Mouse (Mus musculus): Measurements from ENCODE around the gene Mfsd2a. TPM values are rescaled to one million over a fixed set of nuclear protein-coding genes. Genes with fewer than 3 reads are reported as not detected.
A peak's percentile ranks its signal among the peaks of the same experiment; 100 is the strongest.

Mfsd2a gene
- polyA plus RNA-seq, 1 experiment from 2014 or later, result 4.0 TPM

DNA sequence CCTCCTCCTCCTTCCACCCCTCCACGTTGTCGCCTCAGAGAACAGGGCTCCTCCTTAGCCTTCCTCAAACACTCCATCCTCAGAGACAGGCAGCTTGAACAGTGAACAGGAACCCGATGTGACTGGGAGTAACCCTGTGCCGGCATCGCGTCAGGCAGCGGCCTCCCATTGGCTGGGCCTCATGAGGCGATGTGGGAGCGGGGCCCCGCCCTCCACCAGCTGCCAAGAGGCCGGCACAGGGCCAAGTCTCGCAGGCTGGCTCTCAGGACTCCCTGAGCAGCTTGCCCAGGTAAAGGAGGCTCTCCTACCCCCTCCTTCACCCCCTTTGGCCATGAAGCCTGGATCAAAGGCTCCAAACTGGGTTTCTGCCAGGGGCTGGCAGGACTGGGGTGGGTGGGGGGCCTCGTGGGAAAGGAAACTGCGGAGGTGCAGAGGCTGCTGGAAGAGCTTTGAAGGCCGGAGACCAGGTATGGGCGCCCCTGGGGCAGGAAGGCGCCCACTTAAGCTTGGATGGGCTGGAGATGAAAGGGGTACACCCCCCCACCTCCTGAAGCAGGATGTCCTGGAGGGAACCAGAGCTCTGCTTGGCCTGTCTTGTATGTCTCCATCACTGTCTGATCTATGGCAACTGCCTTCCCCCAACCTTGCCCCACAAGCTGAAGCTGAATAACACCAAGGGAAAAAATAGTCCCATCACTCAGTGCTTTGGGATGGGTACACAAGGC, 5.4 kb downstream of the Mfsd2a start:
- Histone ChIP-seq H3K27ac (peak overlapping the region; percentile 82), H3K27me3 (peaks cover 19% of the 10 kb centered on the region), H3K9ac (peak overlapping the region; percentile 23; the same call in 1 of the 2 replicates), H3K36me3 (peaks cover 9% of the 10 kb centered on the region; the same call in 1 of the 2 replicates), H3K4me3 (replicated peaks) (peak overlapping the region; percentile 27), H3K4me2 (peak overlapping the region; percentile 56), H3K9me3 (replicated peaks) (no peaks in the 10 kb centered on the region), H3K4me1 (peaks cover 44% of the 10 kb centered on the region)
- WGBS, result 11% methylated on average over 17 of the region's 17 CpGs
- peak; percentile 93 for ATAC-seq (replicated peaks; ENCODE audit: low FRiP score)

DNA sequence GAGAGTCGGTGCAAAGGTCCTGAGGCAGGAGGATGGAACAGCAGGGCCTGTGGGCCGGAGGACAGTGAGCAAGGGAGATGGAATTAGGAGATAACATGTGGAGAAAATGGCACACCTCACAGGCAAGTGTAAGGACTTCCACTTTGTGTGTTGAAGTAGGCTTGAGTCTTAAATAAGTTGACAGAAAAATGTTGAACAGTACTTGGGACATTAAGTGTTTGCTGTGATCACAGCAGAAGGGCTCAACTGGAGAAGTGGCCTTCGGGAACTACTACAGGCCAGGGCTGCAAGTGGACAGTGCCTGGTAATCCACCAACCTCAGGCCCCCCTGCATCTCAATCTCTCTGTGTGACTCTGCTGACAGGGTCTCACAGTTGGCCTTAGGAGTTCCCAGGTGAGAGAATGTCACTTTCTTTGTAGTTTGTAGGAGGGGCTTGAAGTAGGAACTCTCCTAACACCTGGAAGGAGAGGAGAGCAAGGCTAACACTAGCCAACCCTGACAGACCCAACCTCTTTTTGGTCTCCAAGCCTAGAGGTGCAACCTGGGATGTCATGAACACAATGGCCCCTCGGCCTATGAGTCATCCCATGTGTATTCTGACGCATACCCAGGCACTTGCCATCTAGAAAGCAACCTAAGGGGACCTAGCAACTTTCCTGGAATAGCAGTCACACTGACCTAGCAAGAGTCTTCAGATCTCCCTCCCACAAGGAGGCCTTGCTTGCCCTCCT, 6.1 kb downstream of the Mfsd2a start:
- peak overlapping the region; percentile 82 for H3K27ac ChIP-seq
- H3K9ac ChIP-seq, result 0 out of 2 replicates have a peak overlapping the region, but pooled peaks have one; percentile 23
- 65% methylated on average over 5 of the region's 5 CpGs for WGBS
- peaks cover 12% of the 10 kb centered on the region; the same call in 1 of the 2 replicates for H3K36me3 ChIP-seq
- H3K4me1 ChIP-seq, result peaks cover 37% of the 10 kb centered on the region
- H3K9me3 ChIP-seq (replicated peaks), result no peaks in the 10 kb centered on the region
- H3K4me3 ChIP-seq (replicated peaks), result peak overlapping the region; percentile 27; the same call in 1 of the 2 replicates
- H3K27me3 ChIP-seq, result peaks cover 17% of the 10 kb centered on the region
- peak overlapping the region; percentile 56 for H3K4me2 ChIP-seq
- no peak; the same call in 1 of the 2 replicates for ATAC-seq (replicated peaks; ENCODE audit: low FRiP score)

DNA sequence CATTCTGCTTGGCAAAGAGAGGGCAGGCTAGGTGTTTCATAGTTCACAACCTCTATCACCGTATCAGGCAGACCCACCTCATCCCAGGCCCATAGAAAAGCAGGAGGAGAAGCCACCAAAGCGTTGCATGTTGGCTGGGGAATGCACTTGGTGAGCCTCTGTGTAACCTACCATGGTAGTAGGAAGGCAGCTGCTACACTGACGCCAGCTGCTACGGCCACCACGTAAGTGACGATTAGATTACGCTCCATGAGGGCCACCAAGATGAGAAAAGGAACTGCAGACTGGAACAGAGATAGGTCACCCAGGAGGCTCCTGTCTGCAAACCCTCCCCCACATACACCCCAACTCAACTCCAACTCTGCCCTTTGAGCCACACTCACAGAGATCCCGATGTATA, 11.9 kb downstream of the Mfsd2a start:
- WGBS, result 92% methylated on average over 8 of the region's 8 CpGs
- ATAC-seq (replicated peaks; ENCODE audit: low FRiP score), result no peak
- H3K36me3 ChIP-seq, result peaks cover 16% of the 10 kb centered on the region; the same call in 1 of the 2 replicates
- H3K27me3 ChIP-seq, result no peaks in the 10 kb centered on the region
- H3K4me3 ChIP-seq (replicated peaks), result no peak overlapping the region
- 0 out of 2 replicates have a peak, but pooled peaks cover 3% of the 10 kb centered on the region for H3K4me1 ChIP-seq
- H3K4me2 ChIP-seq, result no peak overlapping the region
- no peak overlapping the region for H3K27ac ChIP-seq
- H3K9ac ChIP-seq, result no peak overlapping the region
- H3K9me3 ChIP-seq (replicated peaks), result no peaks in the 10 kb centered on the region

GRCm38 (mm10) chr4:122947223-122947622, 13.8 kb downstream of the Mfsd2a start:
- no peak for ATAC-seq (replicated peaks; ENCODE audit: low FRiP score)
- WGBS, result 92% methylated on average over 3 of the region's 3 CpGs
- H3K27me3 ChIP-seq, result no peaks in the 10 kb centered on the region

DNA sequence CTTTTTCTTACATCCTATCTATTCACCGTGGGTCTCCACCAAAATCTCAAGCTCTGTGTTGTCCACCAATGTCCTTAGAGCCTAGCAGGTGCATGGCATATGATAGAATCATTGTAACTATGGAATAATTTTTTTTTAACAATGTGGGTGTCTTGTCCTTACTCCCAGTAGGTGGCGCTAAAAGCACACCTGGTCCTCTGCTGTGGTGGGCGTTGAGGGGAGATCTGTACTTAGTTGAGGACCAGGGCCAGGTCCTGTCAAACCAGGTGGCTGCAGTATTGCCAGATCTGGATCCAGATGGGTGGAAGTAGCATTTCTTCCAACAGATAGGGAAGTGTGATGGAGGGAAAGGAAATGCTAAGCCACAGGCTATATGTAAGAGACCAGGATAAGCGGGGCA, 16.6 kb downstream of the Mfsd2a start:
- Histone ChIP-seq H3K9me3 (replicated peaks) (no peaks in the 10 kb centered on the region), H3K27ac (no peak overlapping the region), H3K4me1 (no peaks in the 10 kb centered on the region), H3K4me2 (no peak overlapping the region), H3K36me3 (peaks cover 4% of the 10 kb centered on the region; the same call in 1 of the 2 replicates), H3K27me3 (no peaks in the 10 kb centered on the region), H3K9ac (no peak overlapping the region), H3K4me3 (replicated peaks) (no peak overlapping the region)
- WGBS, result 28% methylated on average over 4 of the region's 4 CpGs
- peak; percentile 36; the same call in 1 of the 2 replicates for ATAC-seq (replicated peaks; ENCODE audit: low FRiP score)

More at GRCm38 (mm10) chr4:122947223-122947622, 13.8 kb downstream of the Mfsd2a start:
- H3K4me1 ChIP-seq, result no peaks in the 10 kb centered on the region
- H3K9ac ChIP-seq, result no peak overlapping the region
- H3K4me3 ChIP-seq (replicated peaks), result no peak overlapping the region
- peaks cover 16% of the 10 kb centered on the region; the same call in 1 of the 2 replicates for H3K36me3 ChIP-seq
- no peaks in the 10 kb centered on the region for H3K9me3 ChIP-seq (replicated peaks)
- H3K27ac ChIP-seq, result no peak overlapping the region
- no peak overlapping the region for H3K4me2 ChIP-seq

- Histone ChIP-seq H3K4me2 (no peak overlapping the region), H3K4me3 (replicated peaks) (no peak overlapping the region), H3K9ac (no peak overlapping the region), H3K27me3 (no peaks in the 10 kb centered on the region), H3K9me3 (replicated peaks) (no peaks in the 10 kb centered on the region), H3K4me1 (peaks cover 4% of the 10 kb centered on the region; the same call in 1 of the 2 replicates), H3K36me3 (no peaks in the 10 kb centered on the region), H3K27ac (no peak overlapping the region)
- 86% methylated on average over 2 of the region's 2 CpGs for WGBS
- no peak for ATAC-seq (replicated peaks; ENCODE audit: low FRiP score)
These were observed 21.8 kb downstream of the Mfsd2a start for GRCm38 (mm10) chr4:122939048-122939796.

GRCm38 (mm10) chr4:122937489-122937888, 23.5 kb downstream of the Mfsd2a start:
- H3K9me3 ChIP-seq (replicated peaks), result no peaks in the 10 kb centered on the region
- H3K27ac ChIP-seq, result no peak overlapping the region
- no peaks in the 10 kb centered on the region for H3K36me3 ChIP-seq
- ATAC-seq (replicated peaks; ENCODE audit: low FRiP score), result no peak
- no peak overlapping the region for H3K4me3 ChIP-seq (replicated peaks)
- no peaks in the 10 kb centered on the region for H3K27me3 ChIP-seq
- no peak overlapping the region for H3K4me2 ChIP-seq
- H3K4me1 ChIP-seq, result peaks cover 11% of the 10 kb centered on the region; the same call in 1 of the 2 replicates
- H3K9ac ChIP-seq, result no peak overlapping the region
- 89% methylated on average over 3 of the region's 3 CpGs for WGBS

- no peak for ATAC-seq (replicated peaks; ENCODE audit: low FRiP score)
- 72% methylated on average over 9 of the region's 9 CpGs for WGBS
- H3K27ac ChIP-seq, result no peak overlapping the region
These were observed 25.4 kb downstream of the Mfsd2a start for GRCm38 (mm10) chr4:122935466-122936099.

GRCm38 (mm10) chr4:122933857-122934256, 27.1 kb downstream of the Mfsd2a start:
- no peak overlapping the region for H3K4me2 ChIP-seq
- H3K4me1 ChIP-seq, result peaks cover 11% of the 10 kb centered on the region; the same call in 1 of the 2 replicates
- no peaks in the 10 kb centered on the region for H3K27me3 ChIP-seq
- peak; percentile 49; the same call in 1 of the 2 replicates for ATAC-seq (replicated peaks; ENCODE audit: low FRiP score)
- peak overlapping the region; percentile 75 for H3K27ac ChIP-seq
- no peaks in the 10 kb centered on the region for H3K36me3 ChIP-seq
- H3K4me3 ChIP-seq (replicated peaks), result no peak overlapping the region
- H3K9ac ChIP-seq, result no peak overlapping the region
- H3K9me3 ChIP-seq (replicated peaks), result no peaks in the 10 kb centered on the region
- WGBS, result 22% methylated on average over 3 of the region's 3 CpGs

More at GRCm38 (mm10) chr4:122935466-122936099, 25.4 kb downstream of the Mfsd2a start:
- no peak overlapping the region for H3K4me3 ChIP-seq (replicated peaks)
- H3K4me1 ChIP-seq, result peaks cover 11% of the 10 kb centered on the region; the same call in 1 of the 2 replicates
- no peaks in the 10 kb centered on the region for H3K36me3 ChIP-seq
- no peaks in the 10 kb centered on the region for H3K9me3 ChIP-seq (replicated peaks)
- no peak overlapping the region for H3K4me2 ChIP-seq
- no peak overlapping the region for H3K9ac ChIP-seq
- H3K27me3 ChIP-seq, result no peaks in the 10 kb centered on the region

- H3K36me3 ChIP-seq, result no peaks in the 10 kb centered on the region
- peaks cover 11% of the 10 kb centered on the region; the same call in 1 of the 2 replicates for H3K4me1 ChIP-seq
- no peak overlapping the region for H3K27ac ChIP-seq
- H3K27me3 ChIP-seq, result no peaks in the 10 kb centered on the region
- H3K4me2 ChIP-seq, result no peak overlapping the region
- H3K4me3 ChIP-seq (replicated peaks), result no peak overlapping the region
- WGBS, result 77% methylated on average over 3 of the region's 3 CpGs
- no peak overlapping the region for H3K9ac ChIP-seq
- no peaks in the 10 kb centered on the region for H3K9me3 ChIP-seq (replicated peaks)
- ATAC-seq (replicated peaks; ENCODE audit: low FRiP score), result no peak
These were observed 27.9 kb downstream of the Mfsd2a start for GRCm38 (mm10) chr4:122933051-122933591.
